Mouse (Mus musculus) fat pad, adult 2 months (tissue): Measurements from ENCODE around the gene Relb.
A peak's percentile ranks its signal among the peaks of the same experiment; 100 is the strongest.
"Not testable (repeated sequence)": the region's sequence is repeated elsewhere in the genome, so short reads cannot be mapped to it uniquely, and the experiment has no call there.

Experiments
- DNase-seq: peaks from one replicate; pipeline ENCODE4 v3.0.0-alpha.2; 2011; ENCODE audit warnings: low read depth, low spot score; ENCODE audit errors: extremely low read depth

Relb gene

DNA sequence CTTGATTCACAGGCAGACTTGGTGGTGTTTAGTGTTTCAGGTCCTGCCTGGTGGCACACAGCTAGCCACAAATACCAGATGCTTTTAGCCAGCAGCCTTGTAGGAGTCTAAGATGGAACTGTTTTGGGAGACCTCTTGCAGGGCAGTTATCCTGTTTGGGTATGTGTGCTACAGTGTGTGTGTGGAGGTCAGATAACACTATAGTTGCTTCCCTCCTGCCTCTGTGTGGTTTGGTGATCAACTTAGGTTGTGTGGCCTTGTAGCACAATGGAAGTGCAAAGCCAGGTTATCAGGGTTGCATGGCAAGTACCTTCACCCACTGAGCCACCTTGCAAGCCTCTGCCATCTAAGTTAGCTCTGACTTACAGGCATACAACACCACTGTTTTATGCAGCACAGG lies 3.5 kb upstream of the Relb start:
- no peak for DNase-seq

DNA sequence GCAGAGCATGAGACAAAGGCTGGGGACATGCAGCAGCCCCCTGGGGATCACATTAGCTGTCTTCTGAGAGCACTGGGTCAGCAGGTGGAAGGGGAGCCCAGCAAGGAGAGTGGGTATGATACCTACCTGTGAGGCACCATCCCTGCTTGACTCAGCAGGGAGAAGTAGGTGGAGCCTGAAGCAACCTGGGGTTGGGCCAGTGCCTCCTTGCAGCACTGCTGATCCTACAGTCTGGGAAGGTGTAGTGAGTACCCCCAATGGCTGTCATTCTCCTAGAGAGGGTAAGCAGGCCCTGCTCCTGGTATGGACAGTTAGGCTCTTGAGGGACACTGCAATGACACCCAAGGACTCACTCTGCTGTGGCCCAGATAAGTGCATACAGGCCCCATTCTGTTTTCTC lies 3.0 kb upstream of the Relb start:
- DNase-seq: no peak

DNA sequence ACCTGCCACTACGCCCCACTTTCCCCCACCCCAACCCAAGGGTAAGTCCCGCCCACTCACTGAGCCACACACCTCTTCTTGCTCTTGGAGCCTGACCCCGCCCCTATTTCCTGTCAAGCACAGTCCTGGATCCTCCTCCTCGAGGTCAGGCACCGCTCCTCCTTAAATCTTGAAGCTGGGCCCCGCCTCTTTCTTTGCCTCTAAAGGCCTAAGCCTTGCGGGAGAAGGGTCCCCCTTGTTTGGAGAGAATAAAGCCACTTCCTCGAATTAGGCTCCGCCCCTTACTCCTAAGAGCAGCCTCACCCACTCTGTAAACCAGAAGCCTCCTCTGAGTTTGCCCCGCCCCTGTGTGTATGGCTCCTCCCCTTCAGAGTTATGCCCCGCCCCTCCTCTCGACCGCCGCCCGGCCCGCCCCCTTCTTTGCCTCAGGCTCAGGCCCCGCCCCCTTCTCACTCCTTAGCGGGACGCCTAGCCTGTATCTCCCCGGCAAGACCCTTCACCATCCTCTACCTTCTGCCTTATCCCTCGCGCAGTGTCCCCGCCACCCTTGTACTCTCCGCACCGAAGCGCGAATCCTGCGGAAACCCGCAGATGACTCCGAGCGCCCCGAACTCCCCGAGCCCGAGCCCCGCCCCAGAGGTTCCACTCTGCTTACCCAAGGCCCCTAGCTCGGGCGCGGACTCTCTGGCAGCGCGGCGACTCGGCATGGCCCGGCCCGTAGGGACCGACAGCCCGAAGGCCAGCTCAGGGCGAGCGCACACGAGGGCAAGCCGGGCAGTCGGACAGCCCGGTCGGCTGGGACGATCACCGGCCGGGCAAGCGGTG lies 490 bp downstream of the Relb start:
- DNase-seq: peak; percentile 92

DNA sequence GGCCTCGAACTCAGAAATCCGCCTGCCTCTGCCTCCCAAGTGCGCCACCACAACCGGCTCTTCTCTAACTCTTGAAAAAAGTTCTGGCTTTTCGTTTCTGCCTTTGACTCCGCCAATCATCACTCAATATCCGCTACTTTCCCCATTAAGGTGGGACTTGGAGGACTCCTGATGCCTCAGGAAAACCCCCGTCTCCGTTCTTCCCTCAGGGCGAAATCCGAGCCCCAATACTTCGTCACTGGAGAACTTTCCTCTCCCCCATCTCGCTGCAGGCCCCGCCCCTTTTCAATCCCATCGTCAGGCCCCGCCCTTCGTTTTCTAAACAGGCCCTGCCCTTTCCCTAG lies 1.1 kb downstream of the Relb start:
- DNase-seq: no peak

DNA sequence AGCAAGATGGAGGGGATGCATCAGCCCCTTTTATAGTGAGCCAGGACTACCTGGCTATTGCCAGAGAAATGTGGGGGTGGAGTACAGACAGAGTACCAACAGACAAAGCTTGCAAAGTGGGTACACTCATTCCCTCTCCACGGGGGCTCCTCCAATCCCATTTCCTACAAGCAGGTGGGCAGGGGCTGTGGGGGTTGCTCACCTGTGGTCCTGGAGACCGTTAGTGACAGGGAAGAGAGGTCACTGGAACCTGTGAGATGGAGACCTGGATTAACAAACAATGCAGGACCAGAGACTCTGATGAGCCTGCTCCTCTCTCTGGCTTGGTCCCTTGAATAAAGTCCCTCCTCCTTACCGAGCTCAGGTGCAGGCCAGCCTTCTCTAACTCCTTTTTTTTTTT lies 1.5 kb downstream of the Relb start:
- no peak for DNase-seq

DNA sequence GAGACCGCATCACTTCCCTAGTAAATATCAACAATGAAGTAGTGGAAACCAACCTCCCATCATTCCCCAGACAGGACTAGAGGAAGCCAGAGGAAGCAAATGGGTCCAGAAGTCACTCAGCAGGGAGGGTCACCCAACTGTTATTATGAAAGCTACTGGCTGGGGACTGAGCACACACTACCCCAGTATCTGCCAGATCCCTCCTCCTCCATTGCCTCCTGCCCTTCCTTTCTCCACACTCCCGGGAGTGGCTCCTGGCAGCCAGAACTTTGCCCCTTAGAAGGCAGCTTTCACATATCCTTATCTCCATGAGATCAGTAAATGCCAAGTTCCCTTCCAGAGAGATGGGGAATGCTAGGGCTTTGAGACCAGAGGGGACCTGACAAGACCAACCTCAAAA lies 5.8 kb downstream of the Relb start:
- no peak for DNase-seq

DNA sequence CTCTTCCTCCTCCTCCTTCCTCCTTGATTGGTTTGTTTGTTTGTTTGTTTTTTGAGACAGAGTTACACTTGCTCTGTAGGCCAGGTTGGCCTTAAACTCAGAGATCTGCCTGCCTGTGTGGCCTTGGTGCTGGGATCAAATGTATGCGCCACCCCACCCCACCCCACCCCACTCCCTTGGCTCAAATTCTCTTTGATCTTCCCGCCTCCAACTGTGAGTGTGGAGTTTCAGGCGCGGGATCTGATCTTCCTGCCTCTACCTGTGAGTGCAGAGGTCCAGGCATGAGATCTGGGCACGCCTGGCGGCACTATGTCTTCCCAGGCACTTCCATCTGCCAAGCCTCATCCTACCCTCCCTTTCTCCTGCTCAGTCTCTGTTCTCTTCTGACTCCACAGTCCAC lies 7.0 kb downstream of the Relb start:
- DNase-seq: no peak

DNA sequence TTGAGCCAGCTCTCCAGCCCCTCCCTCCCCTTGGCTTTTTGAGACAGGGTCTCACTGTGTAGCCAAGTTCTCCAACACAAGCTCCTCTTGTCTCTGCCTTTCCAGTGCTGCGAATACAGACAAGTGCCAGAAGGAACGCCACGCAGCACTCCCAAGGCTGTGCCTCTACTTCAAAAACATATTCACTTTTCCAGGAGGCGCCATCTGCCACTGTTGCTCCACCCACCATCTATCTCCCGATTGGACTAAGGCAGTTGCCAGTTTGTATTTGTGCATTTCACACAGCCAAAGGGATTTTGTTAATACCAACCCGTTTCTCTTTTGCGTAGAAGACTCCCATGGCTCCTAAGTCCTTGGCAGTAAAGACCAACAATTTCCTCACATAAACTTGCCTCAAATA lies 8.4 kb downstream of the Relb start:
- no peak for DNase-seq

DNA sequence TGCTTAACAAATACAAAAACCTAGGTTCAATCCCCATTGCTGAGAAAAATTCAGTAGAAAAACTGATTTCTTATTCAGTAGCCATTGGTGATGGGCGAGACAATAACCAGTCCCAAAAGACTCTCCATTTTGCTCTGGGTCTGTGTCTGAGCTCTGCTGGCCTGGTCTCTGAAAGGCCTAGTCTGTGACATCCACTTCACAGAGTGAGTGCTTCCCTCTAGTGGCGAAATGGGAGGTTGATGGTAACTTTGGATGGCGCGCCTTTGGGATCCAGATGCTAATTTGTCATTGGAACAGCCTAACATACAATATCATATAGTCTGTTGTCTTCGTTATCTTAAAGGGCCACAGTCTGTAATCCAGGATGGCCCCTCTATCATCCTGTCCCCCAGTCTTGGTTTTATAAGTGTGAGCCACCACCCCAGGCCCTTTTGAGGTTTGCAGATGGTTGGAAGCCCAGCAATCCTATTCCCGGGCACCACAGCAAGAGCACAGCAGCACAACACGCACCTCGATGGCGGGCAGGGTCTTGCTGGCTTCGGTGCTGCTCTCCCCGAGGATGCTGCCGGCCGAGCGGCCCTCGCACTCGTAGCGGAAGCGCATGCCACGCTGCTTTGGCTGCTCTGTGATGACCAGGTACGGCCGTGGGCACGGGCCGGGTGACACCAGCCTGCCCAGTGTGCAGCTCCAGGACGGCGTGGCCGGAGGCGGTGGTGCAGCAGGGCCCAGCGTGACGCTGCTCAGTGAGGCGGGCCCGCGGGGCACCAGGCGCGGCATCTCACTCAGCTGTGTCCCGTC lies 10.0 kb downstream of the Relb start:
- no peak for DNase-seq

DNA sequence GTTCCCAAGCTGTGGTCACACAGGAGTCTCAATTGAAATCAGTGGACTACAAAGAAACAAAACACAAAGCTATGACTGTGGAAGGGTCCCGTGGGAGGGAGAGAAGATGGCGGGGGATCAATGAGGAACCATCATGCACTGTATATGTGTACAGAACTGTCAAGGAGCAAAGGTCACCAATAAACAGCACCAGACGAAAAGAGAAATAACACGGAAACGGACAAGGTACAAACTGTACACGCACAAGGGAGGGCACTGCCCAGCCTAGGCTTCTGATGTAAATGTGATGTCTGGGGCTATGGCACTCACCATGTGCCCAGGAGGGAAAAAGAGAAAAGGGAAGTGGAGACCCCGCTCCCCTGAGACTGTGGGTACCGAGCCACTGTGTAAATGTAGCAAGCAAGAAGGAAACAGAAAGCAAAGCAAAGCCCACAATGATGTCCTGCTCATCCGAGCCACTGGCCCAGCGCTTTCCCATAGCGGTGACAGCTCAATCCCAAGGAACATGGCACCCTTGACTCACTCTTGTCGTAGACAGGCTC lies 14.1 kb downstream of the Relb start:
- DNase-seq: no peak

DNA sequence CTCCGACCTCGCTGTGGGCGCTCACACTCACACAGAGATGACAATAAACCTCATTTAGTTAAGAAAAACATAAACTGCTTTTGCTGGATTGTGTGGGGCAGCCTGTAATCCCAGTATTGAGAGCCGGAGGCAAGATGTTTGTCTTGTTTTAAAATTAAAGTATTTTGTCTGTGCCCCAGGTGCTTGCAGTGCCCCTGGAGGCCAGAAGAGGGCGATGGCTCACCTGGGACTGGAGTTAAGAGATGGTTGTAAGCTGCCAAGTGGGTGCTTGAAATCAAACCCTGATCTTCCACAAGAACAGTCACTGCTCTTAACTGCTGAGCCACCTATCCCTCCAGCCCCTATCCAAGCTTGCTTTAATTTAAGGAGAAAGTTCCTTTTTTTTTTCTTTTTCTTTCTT lies 18.3 kb downstream of the Relb start:
- DNase-seq: no peak

DNA sequence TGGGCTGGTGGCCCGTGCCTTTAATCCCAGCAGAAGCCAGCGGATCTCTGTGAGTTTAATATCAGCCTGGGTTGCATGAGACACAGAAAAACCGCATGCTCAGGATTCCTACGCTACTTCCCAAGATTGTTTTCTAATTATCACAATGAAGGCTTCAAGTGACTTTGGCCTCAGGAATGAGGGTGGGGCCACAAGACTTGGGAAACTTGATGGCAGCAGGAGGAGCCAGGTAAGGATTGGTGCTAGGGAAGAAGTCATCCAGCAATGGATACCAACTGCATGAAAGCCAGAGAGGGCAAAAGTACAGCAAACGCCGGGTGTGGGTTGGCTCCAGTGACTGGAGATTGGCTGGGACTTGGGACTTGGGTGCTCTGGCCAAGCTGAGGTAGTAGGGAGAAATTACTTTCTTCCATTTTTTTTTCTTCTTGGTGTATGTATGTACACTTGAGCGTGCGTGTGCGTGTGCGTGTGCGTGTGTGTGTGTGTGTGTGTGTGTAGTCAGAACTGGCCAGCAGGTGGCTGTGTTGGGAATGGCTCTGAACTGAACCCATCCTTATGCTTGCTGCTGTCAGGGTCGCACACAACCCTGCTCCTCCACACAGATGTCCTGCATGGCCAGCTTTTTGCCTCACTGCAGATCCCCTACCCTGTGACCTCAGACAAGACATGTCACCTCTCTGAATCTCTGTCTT lies 19.5 kb downstream of the Relb start:
- DNase-seq: no peak

DNA sequence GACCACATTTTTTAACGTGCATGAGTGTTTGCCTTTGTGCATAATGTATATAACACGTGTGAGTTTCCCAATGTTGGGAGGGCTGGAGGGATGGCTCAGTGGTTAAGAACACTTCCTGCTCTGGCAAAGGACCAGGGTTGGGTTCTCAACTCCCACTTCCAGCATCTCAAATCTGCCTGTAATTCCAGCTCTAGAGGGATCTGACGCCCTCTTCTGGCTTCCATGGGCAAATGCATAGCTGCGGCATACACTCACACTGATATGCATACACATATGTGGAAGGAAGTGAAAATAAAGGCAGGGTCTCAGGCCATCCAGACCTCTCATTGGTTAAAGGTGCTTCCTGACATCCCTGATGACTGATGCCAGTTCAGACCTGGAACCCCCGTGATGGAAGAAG lies 21.9 kb downstream of the Relb start:
- no peak for DNase-seq

DNA sequence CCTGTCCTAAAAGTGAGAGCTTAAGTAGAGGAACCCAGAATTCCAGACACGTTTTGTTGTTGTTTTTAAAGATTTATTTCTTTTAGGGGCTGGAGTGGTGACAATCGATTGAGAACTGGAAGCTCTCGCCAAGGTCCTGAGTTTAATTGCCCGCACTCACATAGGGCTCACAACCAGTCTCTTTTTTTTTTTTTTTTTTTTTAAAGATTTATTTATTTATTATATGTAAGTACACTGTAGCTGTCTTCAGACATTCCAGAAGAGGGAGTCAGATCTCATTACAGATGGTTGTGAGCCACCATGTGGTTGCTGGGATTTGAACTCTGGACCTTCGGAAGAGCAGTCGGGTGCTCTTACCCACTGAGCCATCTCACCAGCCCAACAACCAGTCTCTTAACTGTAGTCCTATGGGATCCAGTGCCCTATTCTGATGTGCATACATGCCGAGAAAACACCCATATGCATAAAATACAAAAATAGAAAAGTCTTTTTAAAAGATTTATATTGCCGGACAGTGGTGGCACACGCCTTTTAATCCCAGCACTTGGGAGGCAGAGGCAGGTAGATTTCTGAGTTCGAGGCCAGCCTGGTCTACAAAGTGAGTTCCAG lies 24.5 kb downstream of the Relb start:
- DNase-seq: not testable (repeated sequence)

DNA sequence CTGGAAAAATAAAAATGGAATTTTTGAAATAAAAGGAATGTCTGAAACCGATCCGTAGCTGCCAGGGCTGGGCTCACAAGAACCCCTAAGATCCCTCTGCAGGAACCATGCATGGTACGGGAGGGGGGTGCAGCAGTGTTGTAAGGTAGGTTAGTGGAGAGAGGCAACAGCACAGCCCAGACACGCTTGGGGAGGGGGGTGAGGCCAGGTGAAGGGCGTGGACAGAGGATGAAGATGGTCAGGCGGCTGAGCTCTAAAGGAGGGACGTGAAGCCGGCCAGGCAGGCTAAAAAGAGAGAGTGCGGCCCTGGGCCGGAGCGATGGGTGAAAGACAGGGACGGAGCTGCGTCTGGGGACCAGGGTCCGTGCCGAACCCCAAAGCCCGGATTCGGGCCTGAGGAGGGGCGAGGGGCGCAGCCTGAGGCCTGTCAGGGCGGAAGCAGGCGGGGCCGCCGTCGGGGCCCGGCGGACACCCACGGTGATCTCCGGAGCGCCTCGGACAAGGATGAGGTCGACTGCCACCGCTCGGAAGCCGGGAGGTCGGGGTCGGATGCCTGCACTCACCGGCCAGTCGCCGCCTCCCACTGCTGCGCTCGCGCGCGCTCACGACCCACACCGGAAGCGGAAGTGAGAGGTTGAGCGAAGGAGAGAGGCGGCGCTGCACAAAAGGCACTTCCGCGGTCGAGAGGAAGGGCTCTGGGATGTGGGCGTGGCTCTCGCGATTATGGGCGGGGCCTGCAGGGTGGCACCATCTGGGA lies 25.2 kb downstream of the Relb start, which contains the start of gene Clasrp:
Gene Clasrp (minus strand): TSS at position 638 of the 757 bp plus-strand sequence.
- DNase-seq: no peak

DNA sequence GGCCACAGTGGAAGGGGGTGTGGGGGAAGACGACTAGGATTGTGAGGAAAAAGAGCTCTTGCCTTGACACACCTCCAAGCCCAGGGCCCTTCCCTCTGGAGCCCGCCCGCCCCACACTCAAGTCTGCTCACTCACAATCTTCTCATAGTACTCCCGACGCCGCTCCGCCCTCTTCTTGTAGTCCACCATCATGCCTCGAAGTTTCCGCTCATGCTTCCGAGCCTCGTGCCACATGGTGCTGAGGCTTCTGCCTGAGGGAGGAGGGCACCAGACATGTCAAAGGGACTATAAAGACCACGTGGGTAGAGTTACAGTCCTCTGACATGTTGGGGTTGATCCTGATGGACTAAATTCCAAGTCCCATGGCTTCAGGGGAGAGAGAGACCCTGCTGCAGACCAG lies 26.2 kb downstream of the Relb start:
- no peak for DNase-seq

DNA sequence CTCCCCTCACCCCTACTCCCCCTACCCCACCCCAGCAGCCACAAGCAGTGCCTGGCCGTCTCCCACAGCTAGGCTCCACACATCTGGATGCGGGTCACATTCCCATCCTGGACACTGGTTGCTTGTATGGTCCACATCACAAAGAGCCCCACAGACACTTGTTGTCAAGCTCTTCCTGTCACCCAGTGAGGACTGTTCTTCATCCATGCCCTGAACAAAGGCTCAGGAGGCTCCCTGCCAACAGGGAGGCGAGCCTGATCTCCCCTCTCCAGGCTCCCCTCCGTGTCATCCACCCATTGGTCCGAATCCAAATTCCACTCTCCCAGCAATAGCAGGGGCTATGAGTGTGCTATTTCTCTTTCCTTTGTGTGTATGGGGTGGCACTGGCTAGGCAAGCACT lies 28.7 kb downstream of the Relb start:
- DNase-seq: no peak

DNA sequence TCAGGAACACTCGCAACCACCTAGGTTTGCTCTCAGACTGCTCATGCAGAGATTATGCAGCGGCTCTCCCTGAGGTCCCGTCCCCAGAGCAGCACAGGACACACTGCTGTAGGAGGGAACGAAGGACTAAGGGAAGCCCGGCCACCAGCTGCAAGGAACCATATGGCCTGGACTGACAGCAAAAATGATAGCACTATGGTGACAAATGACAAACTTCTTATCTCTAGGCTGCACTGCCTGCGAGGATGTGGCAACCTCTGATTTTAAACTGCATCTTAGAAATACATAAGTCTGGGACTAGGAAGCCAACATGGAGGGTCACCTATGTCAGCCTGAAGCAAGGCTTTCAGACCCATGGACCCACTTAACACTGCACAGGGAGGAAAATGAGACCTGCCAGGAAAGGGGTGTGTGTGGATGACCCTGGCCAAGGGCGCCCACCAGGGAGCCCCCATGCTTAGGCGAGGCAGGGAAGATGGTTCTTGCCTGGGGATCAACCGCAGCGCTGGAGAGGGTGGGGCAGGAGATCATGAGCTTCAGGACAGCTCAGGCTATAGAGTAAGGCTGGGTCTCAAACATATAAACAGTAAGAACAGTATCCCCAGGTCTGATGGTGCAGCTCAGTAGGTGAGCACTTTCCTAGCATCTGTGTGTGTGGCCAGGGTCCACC lies 36.0 kb downstream of the Relb start:
- DNase-seq: no peak

DNA sequence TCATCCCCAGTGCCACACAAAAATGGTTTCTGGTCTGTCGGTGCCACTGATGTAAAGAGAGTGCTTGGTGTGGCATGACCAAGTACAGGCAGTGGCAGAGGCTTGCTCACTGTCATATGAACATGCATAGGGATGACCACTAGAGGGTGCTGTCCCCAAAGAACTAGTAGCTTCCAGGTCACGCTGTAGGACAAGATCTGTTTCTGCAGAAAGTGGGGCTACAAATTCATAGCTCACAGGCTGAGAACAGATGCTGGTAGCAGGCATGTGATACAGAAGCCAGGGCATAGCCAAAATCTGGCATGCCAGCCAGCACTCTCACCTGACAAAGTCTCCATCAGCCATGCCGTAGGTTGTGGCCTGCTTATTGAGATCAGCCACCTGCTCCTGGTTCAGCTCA lies 39.3 kb downstream of the Relb start:
- DNase-seq: no peak

DNA sequence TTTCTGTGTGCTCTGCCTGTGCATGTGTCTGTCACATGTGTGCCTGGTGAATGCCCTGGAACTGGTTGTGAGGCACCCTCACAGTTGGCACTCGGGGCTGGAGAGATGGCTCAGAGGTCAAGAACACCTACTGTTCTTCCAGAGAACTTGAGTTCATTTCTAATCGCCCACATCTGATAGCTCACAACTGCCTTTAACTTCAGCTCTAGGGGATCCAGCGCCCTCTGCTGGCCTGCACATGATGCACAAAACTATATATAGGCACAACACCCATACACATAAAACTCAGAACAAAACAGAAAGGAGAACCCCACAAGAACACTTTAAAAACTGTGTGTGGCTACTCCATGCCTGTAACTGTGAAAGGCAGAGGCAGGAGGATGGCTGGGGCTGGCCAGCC lies 40.0 kb downstream of the Relb start:
- DNase-seq: no peak
